Mouse (Mus musculus) spleen, adult 2 months (tissue): ENCODE results near the gene Rapgef5.

ENCODE experiments used
- CTCF ChIP-seq: fragments of 200-500 bp; IDR thresholded peaks from 2 replicates; pipeline ENCODE4 v1.5.1; 2011; ENCODE audit warnings: mild to moderate bottlenecking, inconsistent platforms; ENCODE audit not compliant: insufficient read depth, insufficient read length, insufficient replicate concordance; ENCODE audit errors: extremely low read depth
- POLR2A ChIP-seq: fragments of 200-500 bp; IDR thresholded peaks from 2 replicates; pipeline ENCODE4 v1.6.1; 2011; ENCODE audit warnings: low read depth, low read length, inconsistent platforms

DNA sequence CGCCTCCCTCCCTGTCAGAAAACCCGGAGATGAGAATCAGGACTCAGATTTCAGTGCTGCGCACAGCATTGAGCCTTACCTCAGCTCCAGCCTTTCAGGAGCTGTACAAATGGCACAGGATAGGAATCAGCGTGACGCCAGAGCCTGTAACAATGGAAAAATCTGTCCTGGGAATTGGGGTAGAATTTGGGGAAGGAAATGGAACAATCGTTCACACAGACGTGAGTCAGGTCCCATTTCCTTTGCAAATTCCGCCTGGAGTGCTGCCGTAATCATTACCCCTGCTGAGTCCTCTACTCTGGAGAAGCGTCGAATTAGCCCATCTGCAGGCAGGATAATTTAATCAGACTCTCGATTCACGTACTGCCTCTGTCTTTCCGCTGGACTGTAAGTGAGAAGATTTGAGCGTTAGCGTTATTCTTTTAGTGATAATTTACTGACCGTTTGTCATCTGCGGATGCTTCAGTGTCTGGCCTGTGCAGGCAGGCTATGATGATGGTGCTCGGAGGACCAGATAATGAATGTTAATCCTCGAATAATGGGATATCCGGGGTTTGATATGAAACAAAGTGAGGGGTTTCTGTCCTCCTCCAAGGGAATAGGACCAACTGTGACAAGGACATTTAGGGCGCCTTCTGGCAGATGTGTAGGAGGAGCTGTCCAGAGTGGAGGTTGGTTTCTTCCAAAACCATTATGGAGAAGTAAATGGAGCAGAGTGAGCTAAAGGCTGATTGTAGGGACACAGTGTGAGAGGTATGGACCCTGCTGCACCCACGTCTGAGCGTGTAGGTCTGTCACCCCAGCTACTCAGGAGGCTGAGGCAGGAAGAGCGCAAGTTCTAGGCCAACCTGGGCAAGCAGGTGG lies 235.5 kb downstream of the Rapgef5 start:
- TF ChIP-seq CTCF (no peak), POLR2A (no peak)
